Mouse (Mus musculus): Measurements from ENCODE around the gene Tmem131l. TPM values are rescaled to one million over a fixed set of nuclear protein-coding genes. Genes with fewer than 3 reads are reported as not detected.
A peak's percentile ranks its signal among the peaks of the same experiment; 100 is the strongest.

Tmem131l gene
- polyA plus RNA-seq, 1 experiment from 2014 or later, result 15.5 TPM

GRCm38 (mm10) chr3:83906185-83906584, 133.8 kb downstream of the Tmem131l start:
- Histone ChIP-seq H3K36me3 (ENCODE audit: control insufficient read depth, insufficient read depth, low read length) (peaks cover 35% of the 10 kb centered on the region), H3K27ac (replicated peaks) (no peak overlapping the region), H3K4me1 (replicated peaks; ENCODE audit: control insufficient read depth, insufficient read depth) (no peaks in the 10 kb centered on the region), H3K4me3 (ENCODE audit: low read depth, low read length) (no peak overlapping the region), H3K9me3 (ENCODE audit: control insufficient read depth, low read length) (no peaks in the 10 kb centered on the region), H3K9ac (ENCODE audit: low read length) (no peak overlapping the region), H3K27me3 (ENCODE audit: control insufficient read depth, insufficient read depth, low read length) (no peaks in the 10 kb centered on the region), H3K4me2 (replicated peaks; ENCODE audit: low read depth) (no peak overlapping the region)
- WGBS, result 97% methylated on average over 9 of the region's 9 CpGs
- ATAC-seq (ENCODE audit: low FRiP score, low TSS enrichment) (no peak), DNase-seq (ENCODE audit: low spot score) (no peak)
- TF ChIP-seq EP300 (optimal IDR thresholded peaks at IDR 0.05) (no peak), CTCF (IDR thresholded peaks at IDR 0.05; ENCODE audit: low read depth) (no peak)

DNA sequence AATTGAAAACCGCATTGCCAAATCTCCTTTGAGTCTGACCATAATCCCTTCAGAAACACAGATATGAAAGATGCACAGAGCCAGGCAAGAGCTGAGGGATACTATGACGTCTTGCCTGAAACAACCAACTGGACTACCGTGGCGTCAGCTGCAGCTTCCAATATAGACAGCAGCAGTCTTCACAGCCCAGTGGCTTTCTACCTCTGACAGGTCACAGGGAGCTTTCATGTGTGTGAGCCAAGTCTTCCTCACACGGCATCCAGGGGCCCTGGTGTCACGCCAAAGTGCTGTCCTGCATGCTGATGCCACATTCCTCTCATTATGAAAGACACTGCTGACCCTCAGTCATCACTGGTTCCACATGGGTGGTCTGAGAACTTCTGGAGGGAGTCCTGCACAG, 134.8 kb downstream of the Tmem131l start:
- peaks cover 42% of the 10 kb centered on the region for H3K36me3 ChIP-seq (ENCODE audit: control insufficient read depth, insufficient read depth, low read length)
- no peak for TF ChIP-seq EP300 (optimal IDR thresholded peaks at IDR 0.05)
- no peak for TF ChIP-seq CTCF (IDR thresholded peaks at IDR 0.05; ENCODE audit: low read depth)

DNA sequence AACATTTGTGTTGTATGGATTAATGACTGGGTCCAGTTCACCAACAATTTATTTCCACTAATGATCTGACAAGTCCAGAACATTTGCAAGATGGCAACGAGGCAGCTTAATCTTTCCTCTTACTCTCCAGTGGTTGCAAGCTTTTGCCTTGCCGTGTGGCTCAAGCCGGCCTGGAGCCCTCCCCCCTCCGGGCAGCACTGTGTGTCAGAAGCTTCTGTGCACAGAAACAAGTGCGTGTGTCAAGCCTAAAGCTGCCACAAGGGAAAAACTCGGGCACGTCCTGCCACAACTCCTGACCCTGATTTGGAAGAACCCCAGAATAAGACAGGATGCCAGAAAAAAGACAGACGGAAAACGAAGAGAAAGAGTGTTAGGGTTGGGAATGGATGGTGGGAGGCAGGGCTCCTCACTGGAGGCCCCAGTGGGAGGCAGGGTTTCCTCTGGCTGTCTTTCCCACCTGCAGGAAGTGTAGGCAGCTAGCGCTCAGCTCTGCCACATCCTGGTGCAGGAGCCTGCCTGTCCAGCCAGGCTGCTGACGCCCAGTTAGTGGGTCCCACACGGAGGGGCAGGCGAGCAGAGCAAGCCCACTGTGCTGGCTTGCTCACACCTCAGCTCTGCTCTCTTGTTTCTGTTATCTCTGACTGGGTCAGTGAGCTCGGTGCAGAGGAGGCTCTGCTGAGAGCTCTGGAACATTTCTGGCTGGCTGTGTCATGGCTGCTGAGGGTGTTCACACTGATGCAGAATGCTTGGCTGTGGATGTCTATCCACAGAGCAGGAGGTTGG, 135.6 kb downstream of the Tmem131l start:
- Histone ChIP-seq H3K9me3 (ENCODE audit: control insufficient read depth, low read length) (no peaks in the 10 kb centered on the region), H3K4me1 (replicated peaks; ENCODE audit: control insufficient read depth, insufficient read depth) (no peaks in the 10 kb centered on the region), H3K4me2 (replicated peaks; ENCODE audit: low read depth) (no peak overlapping the region), H3K27ac (replicated peaks) (no peak overlapping the region), H3K4me3 (ENCODE audit: low read depth, low read length) (no peak overlapping the region), H3K9ac (ENCODE audit: low read length) (no peak overlapping the region), H3K36me3 (ENCODE audit: control insufficient read depth, insufficient read depth, low read length) (peaks cover 43% of the 10 kb centered on the region), H3K27me3 (ENCODE audit: control insufficient read depth, insufficient read depth, low read length) (no peaks in the 10 kb centered on the region)
- 0 out of 2 replicates have a peak, but pooled peaks have one; percentile 16 for ATAC-seq (ENCODE audit: low FRiP score, low TSS enrichment)
- DNase-seq (ENCODE audit: low spot score), result no peak
- TF ChIP-seq EP300 (optimal IDR thresholded peaks at IDR 0.05) (no peak), CTCF (IDR thresholded peaks at IDR 0.05; ENCODE audit: low read depth) (no peak)
- 58% methylated on average over 14 of the region's 14 CpGs for WGBS

More for the DNA sequence above, 134.8 kb downstream of the Tmem131l start:
- Histone ChIP-seq H3K27ac (replicated peaks) (no peak overlapping the region), H3K27me3 (ENCODE audit: control insufficient read depth, insufficient read depth, low read length) (no peaks in the 10 kb centered on the region), H3K4me1 (replicated peaks; ENCODE audit: control insufficient read depth, insufficient read depth) (no peaks in the 10 kb centered on the region), H3K4me3 (ENCODE audit: low read depth, low read length) (no peak overlapping the region), H3K9ac (ENCODE audit: low read length) (no peak overlapping the region), H3K4me2 (replicated peaks; ENCODE audit: low read depth) (no peak overlapping the region), H3K9me3 (ENCODE audit: control insufficient read depth, low read length) (no peaks in the 10 kb centered on the region)
- 76% methylated on average over 6 of the region's 6 CpGs for WGBS
- ATAC-seq (ENCODE audit: low FRiP score, low TSS enrichment) (no peak), DNase-seq (ENCODE audit: low spot score) (no peak)

GRCm38 (mm10) chr3:83902943-83903342, 137.0 kb downstream of the Tmem131l start:
- WGBS, result 89% methylated on average over 5 of the region's 5 CpGs

DNA sequence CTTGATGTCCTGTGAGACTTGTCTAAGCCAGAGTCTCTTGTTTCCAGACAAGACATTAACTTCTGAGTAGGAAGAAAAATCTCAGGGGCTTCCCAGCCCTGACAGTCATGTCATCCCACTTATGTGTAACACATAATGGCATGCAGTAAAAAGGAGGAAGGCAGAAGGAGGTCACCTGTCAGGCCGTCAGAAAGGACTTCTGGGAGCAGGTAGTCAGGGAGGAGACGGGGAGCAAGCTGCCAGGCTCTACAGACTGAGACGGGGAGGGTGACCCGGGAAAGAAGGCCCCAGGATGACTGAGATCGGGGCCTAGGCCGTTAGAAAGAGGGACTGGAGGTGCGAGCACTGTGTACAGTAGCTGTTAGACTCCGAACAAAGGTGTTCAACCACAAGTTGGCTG, 137.5 kb downstream of the Tmem131l start:
- Histone ChIP-seq H3K4me1 (replicated peaks; ENCODE audit: control insufficient read depth, insufficient read depth) (no peaks in the 10 kb centered on the region), H3K4me2 (replicated peaks; ENCODE audit: low read depth) (no peak overlapping the region), H3K36me3 (ENCODE audit: control insufficient read depth, insufficient read depth, low read length) (peaks cover 50% of the 10 kb centered on the region), H3K4me3 (ENCODE audit: low read depth, low read length) (no peak overlapping the region), H3K9me3 (ENCODE audit: control insufficient read depth, low read length) (no peaks in the 10 kb centered on the region), H3K9ac (ENCODE audit: low read length) (no peak overlapping the region), H3K27me3 (ENCODE audit: control insufficient read depth, insufficient read depth, low read length) (no peaks in the 10 kb centered on the region), H3K27ac (replicated peaks) (no peak overlapping the region)
- 82% methylated on average over 8 of the region's 8 CpGs for WGBS
- ATAC-seq (ENCODE audit: low FRiP score, low TSS enrichment), result no peak
- DNase-seq (ENCODE audit: low spot score), result no peak
- TF ChIP-seq EP300 (optimal IDR thresholded peaks at IDR 0.05) (no peak), CTCF (IDR thresholded peaks at IDR 0.05; ENCODE audit: low read depth) (no peak)

More at GRCm38 (mm10) chr3:83902943-83903342, 137.0 kb downstream of the Tmem131l start:
- no peaks in the 10 kb centered on the region for H3K4me1 ChIP-seq (replicated peaks; ENCODE audit: control insufficient read depth, insufficient read depth)
- no peak for DNase-seq (ENCODE audit: low spot score)
- peaks cover 50% of the 10 kb centered on the region for H3K36me3 ChIP-seq (ENCODE audit: control insufficient read depth, insufficient read depth, low read length)
- no peak for ATAC-seq (ENCODE audit: low FRiP score, low TSS enrichment)
- no peak overlapping the region for H3K27ac ChIP-seq (replicated peaks)
- H3K4me2 ChIP-seq (replicated peaks; ENCODE audit: low read depth), result no peak overlapping the region
- no peaks in the 10 kb centered on the region for H3K9me3 ChIP-seq (ENCODE audit: control insufficient read depth, low read length)
- H3K9ac ChIP-seq (ENCODE audit: low read length), result no peak overlapping the region
- TF ChIP-seq CTCF (IDR thresholded peaks at IDR 0.05; ENCODE audit: low read depth), result no peak
- TF ChIP-seq EP300 (optimal IDR thresholded peaks at IDR 0.05), result no peak
- no peak overlapping the region for H3K4me3 ChIP-seq (ENCODE audit: low read depth, low read length)
- H3K27me3 ChIP-seq (ENCODE audit: control insufficient read depth, insufficient read depth, low read length), result no peaks in the 10 kb centered on the region

DNA sequence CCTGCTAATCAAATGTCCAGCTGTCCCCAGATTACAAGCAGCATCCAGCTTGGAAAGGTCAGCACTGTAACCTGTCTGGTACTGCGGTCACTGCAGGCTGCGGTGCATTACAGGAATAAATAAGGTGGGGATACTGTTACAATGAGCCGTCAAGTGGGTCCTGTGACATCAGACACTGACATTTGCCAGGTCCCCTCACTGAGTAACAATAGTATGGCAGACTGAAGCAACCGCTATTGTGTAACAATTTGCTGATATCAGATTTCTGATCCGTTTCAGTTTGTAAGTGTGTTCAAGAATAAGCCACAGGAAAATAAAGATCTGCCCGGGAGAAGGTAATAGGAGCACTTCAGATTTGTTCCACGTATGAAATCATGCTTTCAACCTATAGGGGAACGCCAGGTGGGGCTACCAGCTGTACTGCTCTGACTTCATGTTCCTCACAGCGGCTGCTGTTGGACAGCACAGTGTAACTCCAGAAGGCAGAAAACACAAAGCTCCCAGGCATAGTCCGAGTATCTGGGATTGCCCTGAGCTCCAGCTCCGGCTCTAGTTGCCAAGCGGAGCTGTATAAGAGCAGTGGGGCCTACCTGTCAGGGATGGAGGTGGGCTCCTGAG, 139.1 kb downstream of the Tmem131l start:
- Histone ChIP-seq H3K36me3 (ENCODE audit: control insufficient read depth, insufficient read depth, low read length) (peaks cover 47% of the 10 kb centered on the region), H3K9me3 (ENCODE audit: control insufficient read depth, low read length) (no peaks in the 10 kb centered on the region), H3K4me3 (ENCODE audit: low read depth, low read length) (no peak overlapping the region), H3K27me3 (ENCODE audit: control insufficient read depth, insufficient read depth, low read length) (no peaks in the 10 kb centered on the region), H3K9ac (ENCODE audit: low read length) (no peak overlapping the region), H3K4me1 (replicated peaks; ENCODE audit: control insufficient read depth, insufficient read depth) (no peaks in the 10 kb centered on the region), H3K4me2 (replicated peaks; ENCODE audit: low read depth) (no peak overlapping the region), H3K27ac (replicated peaks) (no peak overlapping the region)
- WGBS, result 84% methylated on average over 12 of the region's 12 CpGs
- TF ChIP-seq EP300 (optimal IDR thresholded peaks at IDR 0.05), result no peak
- no peak for TF ChIP-seq CTCF (IDR thresholded peaks at IDR 0.05; ENCODE audit: low read depth)
- ATAC-seq (ENCODE audit: low FRiP score, low TSS enrichment) (no peak), DNase-seq (ENCODE audit: low spot score) (no peak)

Measured in stomach, postnatal 0 days (tissue).